Mouse (Mus musculus): ENCODE measurements around the gene Exoc6. TPM values are rescaled to one million over a fixed set of nuclear protein-coding genes. Genes with fewer than 3 reads are reported as not detected.
"Not testable (repeated sequence)": the region's sequence is repeated elsewhere in the genome, so short reads cannot be mapped to it uniquely, and the experiment has no call there.

The Exoc6 gene
- polyA plus RNA-seq, 1 experiment from 2014 or later, result 19.8 TPM

DNA sequence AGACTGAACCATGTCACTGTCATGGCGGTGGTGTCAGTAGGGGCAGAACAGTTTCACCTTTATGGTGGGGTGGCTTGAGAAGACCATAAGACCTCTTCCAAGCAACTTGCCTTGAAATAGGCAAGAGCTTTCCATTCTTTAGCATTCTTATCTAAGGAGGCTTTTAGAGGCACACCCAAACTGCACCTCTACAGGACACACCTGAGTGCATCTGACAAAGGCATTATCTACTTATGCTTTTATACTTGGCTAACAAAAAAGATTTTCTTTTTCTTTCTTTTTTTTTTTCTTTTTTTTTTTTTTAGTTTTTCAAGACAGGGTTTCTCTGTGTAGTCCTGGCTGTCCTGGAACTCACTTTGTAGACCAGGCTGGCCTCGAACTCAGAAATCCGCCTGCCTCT is 22.5 kb upstream of the Exoc6 start:
- H3K4me3 ChIP-seq; H3K9me3 ChIP-seq; H3K9ac ChIP-seq; ATAC-seq (ENCODE audit: low FRiP score, low read depth); H3K27me3 ChIP-seq; H3K27ac ChIP-seq (replicated peaks); H3K4me1 ChIP-seq (replicated peaks); H3K4me2 ChIP-seq; H3K36me3 ChIP-seq: not testable (repeated sequence)
- WGBS, result 96% methylated on average over 3 of the region's 3 CpGs

GRCm38 (mm10) chr19:37528581-37528980 is 21.6 kb upstream of the Exoc6 start:
- H3K4me3 ChIP-seq, result no peak overlapping the region
- no peaks in the 10 kb centered on the region for H3K9me3 ChIP-seq
- no peak overlapping the region for H3K4me2 ChIP-seq
- no peaks in the 10 kb centered on the region for H3K36me3 ChIP-seq
- H3K4me1 ChIP-seq (replicated peaks), result no peaks in the 10 kb centered on the region
- ATAC-seq (ENCODE audit: low FRiP score, low read depth), result no peak
- 52% methylated on average over 6 of the region's 6 CpGs for WGBS
- H3K9ac ChIP-seq, result no peak overlapping the region
- H3K27me3 ChIP-seq, result 0 out of 2 replicates have a peak, but pooled peaks cover 6% of the 10 kb centered on the region
- H3K27ac ChIP-seq (replicated peaks), result no peak overlapping the region

GRCm38 (mm10) chr19:37529296-37529695 is 20.9 kb upstream of the Exoc6 start:
- no peaks in the 10 kb centered on the region for H3K4me1 ChIP-seq (replicated peaks)
- 0 out of 2 replicates have a peak, but pooled peaks cover 9% of the 10 kb centered on the region for H3K27me3 ChIP-seq
- no peak overlapping the region for H3K4me3 ChIP-seq
- 90% methylated on average over 9 of the region's 9 CpGs for WGBS
- no peaks in the 10 kb centered on the region for H3K36me3 ChIP-seq
- no peaks in the 10 kb centered on the region for H3K9me3 ChIP-seq
- no peak overlapping the region for H3K4me2 ChIP-seq
- H3K9ac ChIP-seq, result no peak overlapping the region
- no peak for ATAC-seq (ENCODE audit: low FRiP score, low read depth)
- H3K27ac ChIP-seq (replicated peaks), result no peak overlapping the region

DNA sequence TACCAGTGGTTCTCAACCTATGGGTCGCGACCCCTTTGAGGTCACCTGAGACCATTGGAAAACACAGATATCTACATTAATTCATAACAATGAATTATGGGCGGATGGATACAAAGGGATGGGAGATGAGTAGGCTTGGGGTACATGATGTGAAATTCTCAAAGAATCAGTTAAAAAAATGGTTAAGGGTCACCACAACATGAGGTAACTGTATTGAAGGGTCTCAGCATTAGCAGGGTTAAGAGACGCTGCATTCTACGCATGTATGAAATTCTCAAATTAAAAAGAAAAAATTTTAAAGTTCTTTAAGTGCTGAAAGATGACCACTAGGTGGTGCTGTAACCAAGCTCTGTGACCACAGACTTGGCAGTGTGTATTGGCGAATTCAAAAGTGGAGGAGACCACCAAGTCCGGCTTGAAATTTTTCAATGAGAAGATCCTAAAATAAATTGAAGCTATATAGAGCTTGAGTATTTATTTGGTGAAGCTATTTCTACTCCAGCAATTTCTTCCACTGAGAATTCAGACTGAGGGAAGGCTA is 20.2 kb upstream of the Exoc6 start:
- H3K9ac ChIP-seq, result no peak overlapping the region
- H3K36me3 ChIP-seq, result no peaks in the 10 kb centered on the region
- WGBS, result 40% methylated on average over 7 of the region's 7 CpGs
- H3K9me3 ChIP-seq, result no peaks in the 10 kb centered on the region
- ATAC-seq (ENCODE audit: low FRiP score, low read depth), result peak; percentile 65; the same call in 1 of the 2 replicates
- 0 out of 2 replicates have a peak, but pooled peaks cover 9% of the 10 kb centered on the region for H3K27me3 ChIP-seq
- no peak overlapping the region for H3K4me3 ChIP-seq
- H3K27ac ChIP-seq (replicated peaks), result no peak overlapping the region
- no peaks in the 10 kb centered on the region for H3K4me1 ChIP-seq (replicated peaks)
- H3K4me2 ChIP-seq, result no peak overlapping the region

GRCm38 (mm10) chr19:37530601-37531000 is 19.6 kb upstream of the Exoc6 start:
- no peak overlapping the region for H3K9ac ChIP-seq
- ATAC-seq (ENCODE audit: low FRiP score, low read depth), result no peak
- H3K4me2 ChIP-seq, result no peak overlapping the region
- H3K9me3 ChIP-seq, result no peaks in the 10 kb centered on the region
- no peaks in the 10 kb centered on the region for H3K4me1 ChIP-seq (replicated peaks)
- WGBS, result 86% methylated on average over 3 of the region's 3 CpGs
- H3K27ac ChIP-seq (replicated peaks), result no peak overlapping the region
- H3K27me3 ChIP-seq, result 0 out of 2 replicates have a peak, but pooled peaks cover 9% of the 10 kb centered on the region
- no peak overlapping the region for H3K4me3 ChIP-seq
- no peaks in the 10 kb centered on the region for H3K36me3 ChIP-seq

- no peak for ATAC-seq (ENCODE audit: low FRiP score, low read depth)
- H3K27me3 ChIP-seq, result 0 out of 2 replicates have a peak, but pooled peaks cover 9% of the 10 kb centered on the region
- H3K4me1 ChIP-seq (replicated peaks), result no peaks in the 10 kb centered on the region
- WGBS, result 57% methylated on average over 7 of the region's 7 CpGs
- no peak overlapping the region for H3K9ac ChIP-seq
- H3K27ac ChIP-seq (replicated peaks), result no peak overlapping the region
- H3K36me3 ChIP-seq, result no peaks in the 10 kb centered on the region
- H3K4me3 ChIP-seq, result no peak overlapping the region
- no peaks in the 10 kb centered on the region for H3K9me3 ChIP-seq
- H3K4me2 ChIP-seq, result no peak overlapping the region
Observed at GRCm38 (mm10) chr19:37531200-37531845, 18.9 kb upstream of the Exoc6 start.

- WGBS, result 89% methylated on average over 5 of the region's 5 CpGs
Observed at GRCm38 (mm10) chr19:37533196-37533595, 17.0 kb upstream of the Exoc6 start.

GRCm38 (mm10) chr19:37534737-37535365 is 15.4 kb upstream of the Exoc6 start:
- no peak for ATAC-seq (ENCODE audit: low FRiP score, low read depth)
- 60% methylated on average over 3 of the region's 3 CpGs for WGBS

More at GRCm38 (mm10) chr19:37533196-37533595, 17.0 kb upstream of the Exoc6 start:
- H3K4me1 ChIP-seq (replicated peaks), result no peaks in the 10 kb centered on the region
- H3K9me3 ChIP-seq, result no peaks in the 10 kb centered on the region
- H3K4me3 ChIP-seq, result no peak overlapping the region
- H3K27me3 ChIP-seq, result peaks cover 14% of the 10 kb centered on the region
- H3K27ac ChIP-seq (replicated peaks), result no peak overlapping the region
- no peak overlapping the region for H3K4me2 ChIP-seq
- H3K36me3 ChIP-seq, result no peaks in the 10 kb centered on the region
- no peak for ATAC-seq (ENCODE audit: low FRiP score, low read depth)
- no peak overlapping the region for H3K9ac ChIP-seq

DNA sequence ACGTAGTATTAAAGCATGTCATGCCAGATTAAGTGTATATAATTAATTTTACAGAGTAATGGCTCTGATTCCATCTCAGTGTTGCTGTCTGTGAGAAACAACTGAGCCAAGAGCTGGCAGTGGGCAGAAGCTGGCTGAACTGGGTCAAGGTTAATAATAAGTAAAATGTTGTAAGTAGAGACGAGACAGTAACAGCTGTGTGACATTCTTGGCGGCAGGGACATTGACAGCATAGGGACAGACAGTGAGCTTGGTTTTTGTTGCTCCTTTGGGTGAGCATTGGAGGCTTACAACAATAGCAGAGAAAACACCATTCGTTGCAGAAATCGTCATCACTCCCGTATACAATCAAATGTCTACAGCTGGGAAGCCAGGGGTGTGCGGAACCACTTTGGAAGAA is 13.8 kb upstream of the Exoc6 start:
- H3K4me2 ChIP-seq, result no peak overlapping the region
- ATAC-seq (ENCODE audit: low FRiP score, low read depth), result no peak
- no peaks in the 10 kb centered on the region for H3K36me3 ChIP-seq
- H3K9me3 ChIP-seq, result no peaks in the 10 kb centered on the region
- no peak overlapping the region for H3K4me3 ChIP-seq
- peaks cover 20% of the 10 kb centered on the region for H3K27me3 ChIP-seq
- H3K4me1 ChIP-seq (replicated peaks), result no peaks in the 10 kb centered on the region
- WGBS, result 60% methylated on average over 7 of the region's 7 CpGs
- H3K9ac ChIP-seq, result no peak overlapping the region
- no peak overlapping the region for H3K27ac ChIP-seq (replicated peaks)

More at GRCm38 (mm10) chr19:37534737-37535365, 15.4 kb upstream of the Exoc6 start:
- Histone ChIP-seq H3K36me3 (no peaks in the 10 kb centered on the region), H3K9ac (no peak overlapping the region), H3K9me3 (no peaks in the 10 kb centered on the region), H3K27ac (replicated peaks) (no peak overlapping the region), H3K4me3 (no peak overlapping the region), H3K4me2 (no peak overlapping the region), H3K4me1 (replicated peaks) (no peaks in the 10 kb centered on the region), H3K27me3 (peaks cover 20% of the 10 kb centered on the region)

DNA sequence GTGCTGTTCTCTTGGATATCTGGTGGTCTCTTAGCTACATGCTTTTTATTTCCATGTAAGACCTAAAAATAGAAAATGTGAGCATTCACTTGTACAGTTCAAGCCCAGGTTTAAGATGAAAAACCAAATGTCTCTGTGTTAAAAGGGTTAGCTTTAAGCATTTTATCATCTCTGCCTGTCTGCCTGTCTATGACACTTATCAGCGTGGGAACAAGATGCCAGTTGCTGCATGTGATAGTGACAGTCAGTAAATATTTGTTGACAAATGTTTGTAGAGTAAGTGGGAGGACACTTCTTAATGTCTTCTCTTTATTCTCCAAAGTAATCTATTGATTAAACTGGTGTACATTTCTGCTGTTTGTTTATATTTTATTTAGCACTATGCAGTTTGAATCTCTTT is 12.5 kb upstream of the Exoc6 start:
- Histone ChIP-seq H3K4me3 (no peak overlapping the region), H3K9me3 (no peaks in the 10 kb centered on the region), H3K36me3 (no peaks in the 10 kb centered on the region), H3K27ac (replicated peaks) (no peak overlapping the region), H3K4me1 (replicated peaks) (no peaks in the 10 kb centered on the region), H3K4me2 (no peak overlapping the region), H3K9ac (no peak overlapping the region), H3K27me3 (peaks cover 17% of the 10 kb centered on the region)
- no peak for ATAC-seq (ENCODE audit: low FRiP score, low read depth)
- WGBS, result 81% methylated on average over 1 of the region's 1 CpGs

DNA sequence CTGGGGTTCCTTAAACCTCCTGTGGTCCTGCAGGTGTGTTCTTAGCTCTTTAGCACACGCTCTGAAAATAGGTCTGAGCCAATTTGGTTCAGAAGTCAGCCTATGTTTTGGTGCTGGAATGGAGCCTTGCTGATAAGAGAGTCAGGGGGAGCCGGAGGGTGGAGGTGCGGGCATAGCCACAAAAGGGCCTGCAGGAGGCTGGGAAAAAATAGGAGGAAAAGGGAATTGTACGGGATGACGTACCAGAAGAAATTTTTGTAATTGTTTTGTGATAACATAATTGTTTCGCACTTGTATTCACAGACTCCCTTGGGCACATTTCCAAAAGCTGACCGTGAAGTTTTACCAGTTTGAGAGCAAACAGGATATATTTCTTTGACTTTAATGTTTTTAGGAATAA is 10.0 kb upstream of the Exoc6 start:
- peaks cover 15% of the 10 kb centered on the region for H3K27me3 ChIP-seq
- no peak overlapping the region for H3K4me3 ChIP-seq
- no peak for ATAC-seq (ENCODE audit: low FRiP score, low read depth)
- H3K4me2 ChIP-seq, result no peak overlapping the region
- no peak overlapping the region for H3K9ac ChIP-seq
- no peaks in the 10 kb centered on the region for H3K36me3 ChIP-seq
- no peak overlapping the region for H3K27ac ChIP-seq (replicated peaks)
- H3K9me3 ChIP-seq, result no peaks in the 10 kb centered on the region
- no peaks in the 10 kb centered on the region for H3K4me1 ChIP-seq (replicated peaks)
- 73% methylated on average over 7 of the region's 7 CpGs for WGBS

- no peak for ATAC-seq (ENCODE audit: low FRiP score, low read depth)
Observed at GRCm38 (mm10) chr19:37543537-37544326, 6.5 kb upstream of the Exoc6 start.

More at GRCm38 (mm10) chr19:37543537-37544326, 6.5 kb upstream of the Exoc6 start:
- Histone ChIP-seq H3K9ac (no peak overlapping the region), H3K36me3 (no peaks in the 10 kb centered on the region), H3K4me2 (no peak overlapping the region), H3K4me3 (no peak overlapping the region), H3K27me3 (peaks cover 36% of the 10 kb centered on the region), H3K27ac (replicated peaks) (no peak overlapping the region), H3K4me1 (replicated peaks) (no peaks in the 10 kb centered on the region), H3K9me3 (no peaks in the 10 kb centered on the region)
- WGBS, result 61% methylated on average over 13 of the region's 13 CpGs

Data from hindbrain, embryonic 15.5 days (tissue).